Mouse (Mus musculus) kidney, embryonic 16.5 days (tissue): ENCODE measurements at regions not wholly inside any gene's neighbourhood (a gene's known extent, or its start where the extent isn't known, plus 50 kb on each side); places are given as distances from the start of the nearest gene placed in this dataset.

Experiments used
- ATAC-seq: fragments of 200-750 bp; cut with Nextera tagmentation; 2 replicates; pipeline ENCODE4 v1.8.0; 2017; ENCODE audit warnings: moderate TSS enrichment; ENCODE audit not compliant: low FRiP score, low TSS enrichment
- H3K27ac ChIP-seq: fragments of 300-500 bp; sonication (generic); 2 replicates; pipeline ENCODE4 v1.5.1; 2014; ENCODE audit warnings: low read length
- H3K27me3 ChIP-seq: fragments of 300-500 bp; sonication (generic); 2 replicates; pipeline ENCODE4 v1.6.1; 2014; ENCODE audit warnings: low read length, control low read depth, mixed read lengths; ENCODE audit not compliant: insufficient read depth
- H3K36me3 ChIP-seq: fragments of 300-500 bp; sonication (generic); 2 replicates; pipeline ENCODE4 v1.6.1; 2014; ENCODE audit warnings: low read length, control low read depth, mixed read lengths; ENCODE audit not compliant: insufficient read depth
- H3K4me1 ChIP-seq: fragments of 300-500 bp; sonication (generic); 2 replicates; pipeline ENCODE4 v1.6.1; 2014; ENCODE audit warnings: low read length, control low read depth, mixed read lengths; ENCODE audit not compliant: insufficient read depth
- H3K4me2 ChIP-seq: fragments of 300-500 bp; sonication (generic); replicated peaks from 2 replicates; pipeline ENCODE4 v1.6.1; 2014; ENCODE audit warnings: low read depth, low read length
- H3K4me3 ChIP-seq: fragments of 300-500 bp; sonication (generic); 2 replicates; pipeline ENCODE4 v1.5.1; 2014; ENCODE audit warnings: mild to moderate bottlenecking, low read length
- H3K9ac ChIP-seq: fragments of 300-500 bp; sonication (generic); replicated peaks from 2 replicates; pipeline ENCODE4 v1.6.1; 2014; ENCODE audit warnings: low read length
- H3K9me3 ChIP-seq: fragments of 300-500 bp; sonication (generic); 2 replicates; pipeline ENCODE4 v1.6.1; 2016; ENCODE audit warnings: low read length, control low read depth
- WGBS: fragments of 180-500 bp; shearing (Covaris S2); extraction: QIAGEN DNeasy Blood & Tissue Kit; methylation state at CpG from one replicate; pipeline ENCODE4 v1.1.7; 2014; 5-methylcytosine and 5-hydroxymethylcytosine counted together

DNA sequence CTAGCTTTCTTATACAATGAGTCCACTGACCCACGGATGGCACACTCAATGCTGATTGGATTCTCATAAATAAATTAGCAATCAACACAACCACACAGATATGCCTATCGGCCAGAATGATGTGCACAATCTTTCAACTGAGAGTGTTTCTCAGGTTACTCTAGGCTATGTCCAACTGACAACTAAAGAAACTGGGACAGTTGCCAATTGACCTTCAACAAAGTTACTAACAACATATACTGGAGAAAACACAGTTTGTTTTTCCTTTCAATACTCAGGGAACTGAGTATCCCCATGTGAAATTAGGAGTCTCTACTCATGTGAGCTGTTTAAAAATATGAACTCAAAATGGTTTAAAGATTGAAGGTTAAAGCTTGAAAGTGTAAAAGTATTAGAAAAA is 1052.7 kb upstream of the Cited2 start:
- H3K9ac ChIP-seq = no peak overlapping the region
- H3K27ac ChIP-seq = no peak overlapping the region
- WGBS = 68% methylated on average over 2 of the region's 2 CpGs
- H3K36me3 ChIP-seq = no peaks in the 10 kb centered on the region
- H3K4me3 ChIP-seq = no peak overlapping the region
- no peaks in the 10 kb centered on the region for H3K4me1 ChIP-seq
- no peaks in the 10 kb centered on the region for H3K27me3 ChIP-seq
- H3K9me3 ChIP-seq = no peaks in the 10 kb centered on the region
- H3K4me2 ChIP-seq = no peak overlapping the region
- no peak for ATAC-seq

GRCm38 (mm10) chr10:16681001-16681400 is 1042.0 kb upstream of the Cited2 start:
- H3K4me2 ChIP-seq = no peak overlapping the region
- H3K4me3 ChIP-seq = no peak overlapping the region
- ATAC-seq = no peak
- no peaks in the 10 kb centered on the region for H3K36me3 ChIP-seq
- no peaks in the 10 kb centered on the region for H3K9me3 ChIP-seq
- no peak overlapping the region for H3K9ac ChIP-seq
- H3K4me1 ChIP-seq = no peaks in the 10 kb centered on the region
- WGBS = 87% methylated on average over 3 of the region's 3 CpGs
- H3K27ac ChIP-seq = no peak overlapping the region
- H3K27me3 ChIP-seq = no peaks in the 10 kb centered on the region

- Histone ChIP-seq H3K9me3 (no peaks in the 10 kb centered on the region), H3K27ac (no peak overlapping the region), H3K4me1 (no peaks in the 10 kb centered on the region), H3K27me3 (no peaks in the 10 kb centered on the region), H3K9ac (no peak overlapping the region), H3K36me3 (no peaks in the 10 kb centered on the region), H3K4me3 (no peak overlapping the region), H3K4me2 (no peak overlapping the region)
- 73% methylated on average over 1 of the region's 1 CpGs for WGBS
- ATAC-seq = no peak
Measured at GRCm38 (mm10) chr10:16685352-16685751, 1037.7 kb upstream of the Cited2 start.

- 66% methylated on average over 2 of the region's 2 CpGs for WGBS
- no peak overlapping the region for H3K9ac ChIP-seq
- no peak overlapping the region for H3K4me3 ChIP-seq
- H3K9me3 ChIP-seq = no peaks in the 10 kb centered on the region
- H3K27me3 ChIP-seq = no peaks in the 10 kb centered on the region
- H3K4me2 ChIP-seq = no peak overlapping the region
- H3K4me1 ChIP-seq = no peaks in the 10 kb centered on the region
- no peak overlapping the region for H3K27ac ChIP-seq
- no peak for ATAC-seq
- no peaks in the 10 kb centered on the region for H3K36me3 ChIP-seq
Measured at GRCm38 (mm10) chr10:16706976-16707375, 1016.0 kb upstream of the Cited2 start.

DNA sequence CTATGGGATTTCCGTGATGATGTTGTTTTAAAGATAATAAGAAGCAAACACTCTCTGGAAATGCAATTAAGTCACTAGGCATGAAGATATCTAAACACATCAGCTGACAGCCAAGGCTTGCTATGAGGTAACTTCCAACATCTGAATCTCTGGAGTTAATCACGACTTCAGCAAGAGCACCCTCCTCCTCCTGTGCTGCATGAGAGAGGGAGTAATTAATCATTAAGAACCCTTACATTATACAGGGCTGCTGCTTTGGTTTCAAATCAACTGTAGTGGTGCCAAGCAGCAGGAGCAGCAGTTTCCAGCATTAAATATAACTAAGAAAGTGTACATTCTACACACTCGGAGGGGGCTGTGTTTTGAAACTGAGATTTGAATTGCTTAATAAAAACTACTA is 1009.9 kb upstream of the Cited2 start:
- Histone ChIP-seq H3K4me3 (no peak overlapping the region), H3K36me3 (no peaks in the 10 kb centered on the region), H3K4me2 (no peak overlapping the region), H3K4me1 (0 out of 2 replicates have a peak, but pooled peaks cover 3% of the 10 kb centered on the region), H3K27me3 (no peaks in the 10 kb centered on the region), H3K9me3 (no peaks in the 10 kb centered on the region), H3K9ac (no peak overlapping the region), H3K27ac (no peak overlapping the region)
- WGBS = 40% methylated on average over 3 of the region's 3 CpGs
- 0 out of 2 replicates have a peak, but pooled peaks have one; percentile 49 for ATAC-seq

- 70% methylated on average over 4 of the region's 4 CpGs for WGBS
- Histone ChIP-seq H3K4me2 (no peak overlapping the region), H3K4me3 (no peak overlapping the region), H3K27me3 (no peaks in the 10 kb centered on the region), H3K9ac (no peak overlapping the region), H3K36me3 (no peaks in the 10 kb centered on the region), H3K27ac (no peak overlapping the region), H3K9me3 (no peaks in the 10 kb centered on the region), H3K4me1 (0 out of 2 replicates have a peak, but pooled peaks cover 3% of the 10 kb centered on the region)
- ATAC-seq = no peak
Measured at GRCm38 (mm10) chr10:16714065-16714464, 1009.0 kb upstream of the Cited2 start.

DNA sequence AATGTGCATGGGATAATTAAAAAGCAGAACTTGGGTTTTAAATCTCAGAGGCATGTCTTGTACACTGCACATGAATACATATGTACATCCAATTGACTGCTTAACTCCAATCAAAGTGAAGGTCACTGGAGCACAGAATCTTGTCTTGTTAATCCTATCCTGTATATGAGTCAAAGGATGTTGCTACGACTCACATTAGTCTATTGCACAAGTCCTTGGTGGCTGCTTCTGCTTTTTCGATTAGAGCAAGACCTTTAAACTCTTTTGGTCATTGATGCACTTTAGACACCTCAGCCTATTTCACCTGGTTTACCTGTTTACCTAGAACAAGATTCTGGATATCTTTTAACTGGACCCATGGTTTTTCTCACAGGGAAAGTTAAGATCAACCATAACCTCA is 1008.5 kb upstream of the Cited2 start:
- Histone ChIP-seq H3K9ac (no peak overlapping the region), H3K36me3 (no peaks in the 10 kb centered on the region), H3K4me1 (0 out of 2 replicates have a peak, but pooled peaks cover 3% of the 10 kb centered on the region), H3K4me3 (no peak overlapping the region), H3K4me2 (no peak overlapping the region), H3K27ac (no peak overlapping the region), H3K9me3 (no peaks in the 10 kb centered on the region), H3K27me3 (no peaks in the 10 kb centered on the region)
- ATAC-seq = no peak
- whole genome bisulfite sequencing = 83% methylated on average over 2 of the region's 2 CpGs

GRCm38 (mm10) chr10:16742246-16742645 is 980.8 kb upstream of the Cited2 start:
- Histone ChIP-seq H3K36me3 (no peaks in the 10 kb centered on the region), H3K4me2 (no peak overlapping the region), H3K9me3 (no peaks in the 10 kb centered on the region), H3K9ac (no peak overlapping the region), H3K27ac (no peak overlapping the region), H3K4me3 (no peak overlapping the region), H3K4me1 (no peaks in the 10 kb centered on the region), H3K27me3 (no peaks in the 10 kb centered on the region)
- ATAC-seq = no peak

DNA sequence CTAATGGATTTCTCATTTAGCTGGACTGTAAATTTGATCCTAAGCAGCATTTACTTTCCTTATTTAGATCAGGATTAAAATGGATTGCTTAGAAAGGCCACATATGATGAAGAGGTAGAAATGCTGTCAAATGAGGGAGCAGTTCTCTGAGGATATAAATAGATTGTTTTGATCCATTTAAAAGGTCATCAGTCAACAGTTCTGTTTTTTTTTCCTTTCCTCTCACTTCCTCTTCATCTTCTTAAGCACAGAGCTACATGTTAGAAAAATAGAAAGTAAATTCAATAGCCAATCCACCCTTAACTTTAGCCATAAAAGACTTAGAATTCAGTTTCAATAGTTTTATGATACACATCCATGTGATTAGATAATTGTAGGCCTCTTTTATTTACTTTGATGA is 971.5 kb upstream of the Cited2 start:
- Histone ChIP-seq H3K9ac (no peak overlapping the region), H3K36me3 (no peaks in the 10 kb centered on the region), H3K4me3 (no peak overlapping the region), H3K9me3 (no peaks in the 10 kb centered on the region), H3K4me2 (no peak overlapping the region), H3K4me1 (no peaks in the 10 kb centered on the region), H3K27ac (no peak overlapping the region), H3K27me3 (no peaks in the 10 kb centered on the region)
- no peak for ATAC-seq

- 61% methylated on average over 4 of the region's 4 CpGs for WGBS
- Histone ChIP-seq H3K4me3 (no peak overlapping the region), H3K27me3 (no peaks in the 10 kb centered on the region), H3K9ac (no peak overlapping the region), H3K27ac (no peak overlapping the region), H3K4me1 (no peaks in the 10 kb centered on the region), H3K36me3 (no peaks in the 10 kb centered on the region), H3K9me3 (no peaks in the 10 kb centered on the region), H3K4me2 (no peak overlapping the region)
- ATAC-seq = 0 out of 2 replicates have a peak, but pooled peaks have one; percentile 15
Measured at GRCm38 (mm10) chr10:16789641-16790243, 933.3 kb upstream of the Cited2 start.
